Mouse (Mus musculus): ENCODE data around the gene Eaf1.
"Not testable (repeated sequence)": the region's sequence is repeated elsewhere in the genome, so short reads cannot be mapped to it uniquely, and the experiment has no call there.

The Eaf1 gene

DNA sequence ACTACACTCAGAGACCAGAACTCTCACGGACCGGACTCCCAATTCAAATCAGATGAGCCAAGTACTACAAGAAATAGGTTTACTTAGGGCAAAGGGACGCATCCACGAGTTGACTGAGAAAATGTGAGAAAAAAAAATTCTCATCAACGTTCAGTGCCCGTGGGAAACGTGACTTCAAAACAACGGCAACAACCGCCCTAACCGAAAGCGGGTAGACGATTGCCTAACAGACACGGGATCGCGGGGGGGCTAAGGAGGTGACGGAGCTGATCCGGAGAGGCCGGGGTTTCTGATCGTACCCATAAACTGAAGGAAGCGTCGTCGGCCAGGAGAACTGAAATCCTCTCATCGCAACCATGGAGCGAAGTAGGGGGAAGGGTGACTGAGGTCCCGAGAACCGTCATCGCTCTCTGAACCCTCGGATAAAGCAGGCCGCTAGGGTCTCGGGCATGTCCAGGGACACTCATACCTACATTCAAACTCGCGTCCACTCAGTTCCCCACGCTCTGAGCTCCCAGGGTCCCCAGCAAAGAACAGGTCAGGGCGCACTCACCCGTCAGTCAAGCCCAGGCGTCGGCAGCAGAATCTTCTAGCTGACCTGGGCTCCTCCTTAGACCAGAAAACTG, at the start of gene Eaf1:
Gene Eaf1 (plus strand): TSS at position 51 of the 626 bp plus-strand sequence.
- no peak for DNase-seq (ENCODE audit: low read depth, low spot score)

DNA sequence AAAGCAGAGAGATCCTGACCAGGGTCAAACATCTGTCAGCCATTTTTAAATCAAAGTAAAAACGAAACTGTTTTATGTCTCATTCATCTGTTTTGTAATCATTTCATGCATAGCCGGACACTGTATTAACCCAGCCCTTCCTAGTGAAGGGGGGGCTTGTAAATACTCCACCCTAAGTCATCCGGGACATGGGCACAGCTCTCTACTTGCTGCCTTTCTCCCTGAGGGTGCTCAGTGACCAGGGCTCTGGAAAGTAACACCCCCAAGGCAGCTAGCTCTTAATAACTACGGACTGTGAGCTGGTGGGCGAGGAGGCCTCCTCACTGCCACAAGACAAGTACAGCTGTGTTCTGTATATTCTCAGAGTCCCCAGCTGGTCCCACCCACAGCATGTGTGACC, 45.2 kb upstream of the Eaf1 start:
- no peak for DNase-seq (ENCODE audit: low read depth, low spot score)

DNA sequence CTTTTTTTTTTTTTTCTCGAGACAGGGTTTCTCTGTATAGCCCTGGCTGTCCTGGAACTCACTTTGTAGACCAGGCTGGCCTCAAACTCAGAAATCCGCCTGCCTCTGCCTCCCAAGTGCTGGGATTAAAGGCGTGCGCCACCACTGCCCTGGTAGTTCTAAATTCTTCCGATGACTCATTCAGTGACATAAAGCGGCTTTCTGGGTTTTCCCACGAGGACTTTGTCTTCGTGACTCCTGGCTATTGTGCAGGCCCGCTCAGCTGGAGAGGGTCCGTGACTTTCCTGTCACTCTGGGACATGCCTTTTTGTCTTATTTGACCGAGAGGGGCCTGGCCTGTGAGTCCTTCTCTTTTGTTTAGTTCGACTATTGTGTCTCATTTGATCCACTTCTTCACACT, 40.3 kb upstream of the Eaf1 start:
- not testable (repeated sequence) for DNase-seq (ENCODE audit: low read depth, low spot score)

DNA sequence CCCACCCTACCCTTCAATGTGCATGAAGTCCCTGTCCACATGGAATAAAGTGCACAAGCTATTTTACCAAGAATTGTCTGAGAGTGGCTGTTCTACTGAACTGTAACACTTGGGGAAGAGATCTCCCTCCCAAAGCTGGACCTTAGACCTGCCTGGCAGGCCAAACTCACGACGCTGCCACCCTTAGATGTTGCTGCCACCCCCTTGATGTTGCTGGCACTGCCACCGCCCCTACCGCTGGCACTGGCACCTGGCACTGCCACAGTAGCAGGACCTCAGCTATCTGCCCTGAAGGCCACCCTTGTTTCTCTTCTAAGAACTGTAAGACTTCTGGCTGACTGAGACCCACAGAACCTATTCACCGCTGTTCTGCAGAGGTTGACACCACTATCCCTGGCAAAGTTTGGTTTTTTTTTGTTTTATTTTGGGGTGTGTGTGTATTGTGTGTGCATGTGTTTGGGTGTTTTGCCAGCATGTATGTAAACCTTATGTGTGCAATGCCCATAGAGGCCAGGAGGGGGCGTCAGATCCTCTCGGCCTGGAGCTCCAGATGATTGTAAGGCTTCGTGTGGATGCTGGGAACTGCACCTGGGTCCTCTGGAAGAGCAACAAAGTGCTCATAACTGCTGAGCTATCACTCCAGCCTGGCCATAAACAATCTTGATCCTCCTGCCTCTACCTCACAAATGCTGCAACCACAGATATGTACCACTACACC, 39.2 kb upstream of the Eaf1 start:
- DNase-seq (ENCODE audit: low read depth, low spot score), result no peak

DNA sequence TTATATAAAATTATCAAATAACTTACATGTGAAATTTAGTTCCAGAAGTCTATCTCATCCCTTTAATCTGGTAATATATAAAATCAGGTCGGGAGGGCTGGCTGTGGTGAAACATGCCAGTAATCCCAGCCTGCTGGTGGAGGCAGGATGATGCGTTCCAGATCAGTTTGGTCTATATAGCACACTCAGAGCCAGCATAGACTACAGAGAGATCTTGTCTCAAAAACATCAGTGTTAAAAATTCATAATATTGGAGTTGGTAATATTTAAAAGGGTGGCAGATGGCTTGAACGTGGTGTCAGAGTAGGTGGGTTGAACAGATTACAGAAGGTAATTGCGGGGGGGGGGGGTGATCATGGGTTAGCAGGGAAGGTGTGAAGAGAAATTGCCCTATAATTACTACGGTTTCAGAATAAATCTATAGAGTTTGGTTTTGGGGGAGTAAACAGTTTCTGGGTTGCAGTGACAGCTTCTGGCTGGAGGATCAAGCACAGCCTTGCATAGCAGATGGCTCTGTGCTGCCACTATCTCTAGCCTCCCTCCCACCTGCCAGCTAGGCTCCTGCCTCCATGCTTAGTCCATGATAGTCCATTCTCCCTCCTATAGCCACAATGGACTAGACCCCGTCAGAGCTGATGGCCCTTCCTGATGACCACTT, 38.0 kb upstream of the Eaf1 start:
- DNase-seq (ENCODE audit: low read depth, low spot score), result no peak

DNA sequence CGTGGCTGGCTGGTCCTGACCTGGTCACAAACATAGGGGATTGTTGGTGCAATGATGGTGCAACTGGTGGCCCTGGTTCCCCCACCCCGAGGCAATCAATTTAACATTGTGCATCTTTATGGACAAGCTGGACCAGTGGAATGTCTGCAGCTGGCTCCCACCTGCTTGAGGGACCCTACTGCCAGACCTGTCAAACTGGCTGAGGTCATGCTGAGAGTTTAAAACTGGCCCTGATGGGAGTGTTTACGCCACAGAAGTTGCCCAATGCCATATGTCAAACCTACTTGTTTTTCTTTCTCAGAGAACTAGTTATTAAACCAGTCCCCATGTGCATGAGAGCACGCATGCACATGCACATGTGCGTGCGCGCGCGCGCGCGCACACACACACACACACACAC, 36.2 kb upstream of the Eaf1 start:
- DNase-seq (ENCODE audit: low read depth, low spot score), result no peak

DNA sequence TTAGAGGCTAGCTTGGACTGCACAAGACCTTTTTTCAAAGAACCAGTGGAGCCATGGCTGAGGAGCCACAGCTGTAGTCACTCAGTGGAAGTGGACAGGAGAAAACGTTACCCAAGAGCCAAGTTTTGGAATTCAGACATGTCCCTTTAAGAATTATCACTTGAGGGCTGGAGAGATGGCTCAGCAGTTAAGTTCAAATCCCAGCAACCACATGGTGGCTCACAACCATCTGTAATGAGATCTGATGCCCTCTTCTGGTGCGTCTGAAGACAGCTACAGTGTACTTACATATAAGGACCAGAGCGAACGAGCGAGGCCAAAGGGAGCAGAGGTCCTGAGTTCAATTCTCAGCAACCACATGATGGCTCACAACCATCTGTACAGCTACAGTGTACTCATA, 32.0 kb upstream of the Eaf1 start:
- not testable (repeated sequence) for DNase-seq (ENCODE audit: low read depth, low spot score)

DNA sequence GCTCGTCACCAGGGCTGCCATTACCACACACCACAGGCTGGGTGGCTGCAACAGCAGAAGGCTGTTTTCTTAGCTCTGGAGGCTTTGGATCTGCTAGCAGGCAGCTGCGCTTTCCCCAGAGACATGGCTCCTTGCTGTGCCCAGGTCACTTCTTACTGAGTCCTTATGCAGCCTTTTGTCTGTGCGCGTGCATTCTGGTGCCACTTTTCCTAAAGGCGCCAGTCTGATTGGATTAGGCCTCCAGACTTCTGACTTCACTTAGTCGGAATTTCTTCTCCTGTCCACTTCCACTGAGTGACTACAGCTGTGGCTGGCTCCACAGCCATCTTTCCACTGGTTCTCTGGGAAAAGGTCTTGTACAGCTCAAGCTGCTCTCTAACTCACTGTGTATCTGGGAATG, 31.3 kb upstream of the Eaf1 start:
- no peak for DNase-seq (ENCODE audit: low read depth, low spot score)

DNA sequence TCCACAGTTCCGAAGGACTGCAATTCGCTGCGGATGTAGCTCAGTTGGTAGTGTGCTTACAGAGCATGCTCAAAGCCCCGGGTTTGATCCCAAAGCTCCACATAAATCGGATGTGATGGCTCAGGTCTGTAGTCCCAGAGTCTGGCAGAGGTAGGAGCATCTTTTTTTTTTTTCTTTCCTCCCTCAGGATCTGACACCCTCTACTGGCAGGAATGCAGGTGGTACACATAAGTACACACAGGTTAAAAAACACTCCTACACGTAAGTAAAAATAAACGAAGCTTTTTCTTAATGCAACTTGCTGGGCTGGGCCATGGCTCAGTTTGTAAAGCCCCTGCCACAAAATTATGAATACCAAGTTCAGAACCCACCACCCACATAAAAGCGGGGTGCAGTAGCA, 30.0 kb upstream of the Eaf1 start:
- DNase-seq (ENCODE audit: low read depth, low spot score), result no peak

DNA sequence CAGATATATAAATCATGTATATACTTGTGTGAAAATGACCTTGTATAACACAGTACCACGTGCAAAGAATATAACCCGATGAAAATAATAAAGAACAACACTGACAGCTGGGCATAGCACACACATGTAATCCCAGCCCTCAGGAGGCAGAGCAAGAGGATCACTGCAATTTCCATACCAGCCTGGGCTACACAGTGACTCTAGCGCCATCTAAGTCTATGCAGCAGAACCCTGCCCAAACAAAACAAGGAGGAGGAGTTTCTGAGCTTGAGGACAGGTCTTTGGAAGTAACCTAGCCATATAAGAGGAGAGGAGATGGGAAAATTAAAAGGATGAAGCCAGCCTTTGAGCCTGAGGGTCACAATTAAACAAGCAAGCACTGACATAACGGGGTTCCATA, 24.5 kb upstream of the Eaf1 start:
- DNase-seq (ENCODE audit: low read depth, low spot score), result no peak

DNA sequence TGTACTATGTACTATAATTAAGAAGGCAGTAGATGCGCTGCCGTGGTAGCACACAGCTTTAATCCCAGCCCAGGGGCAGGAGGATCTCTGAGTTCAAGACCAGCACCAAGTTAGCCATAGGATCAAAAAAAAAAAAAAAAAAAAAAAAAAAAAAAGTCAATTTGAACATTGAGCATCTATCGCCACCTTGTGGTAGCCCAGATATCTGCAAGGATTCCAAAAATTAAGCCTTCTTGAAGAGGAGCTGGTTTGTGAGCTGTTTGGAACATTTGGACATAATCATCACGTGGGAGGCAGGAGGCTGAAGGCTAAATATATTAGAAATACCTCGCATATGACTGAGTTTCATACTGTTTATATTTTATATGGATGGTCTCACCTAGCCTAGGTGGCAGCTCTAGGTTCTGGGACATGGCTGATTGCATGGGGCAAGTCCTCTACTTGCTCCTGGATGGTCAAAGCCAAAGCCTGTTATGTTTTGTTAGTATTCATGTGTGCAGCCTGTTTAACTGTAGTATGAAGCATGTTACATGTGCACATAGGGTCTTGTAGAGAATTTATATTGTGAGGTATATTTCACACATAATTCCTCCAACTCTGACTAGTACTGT, 21.6 kb upstream of the Eaf1 start:
- DNase-seq (ENCODE audit: low read depth, low spot score), result peak; percentile 52

DNA sequence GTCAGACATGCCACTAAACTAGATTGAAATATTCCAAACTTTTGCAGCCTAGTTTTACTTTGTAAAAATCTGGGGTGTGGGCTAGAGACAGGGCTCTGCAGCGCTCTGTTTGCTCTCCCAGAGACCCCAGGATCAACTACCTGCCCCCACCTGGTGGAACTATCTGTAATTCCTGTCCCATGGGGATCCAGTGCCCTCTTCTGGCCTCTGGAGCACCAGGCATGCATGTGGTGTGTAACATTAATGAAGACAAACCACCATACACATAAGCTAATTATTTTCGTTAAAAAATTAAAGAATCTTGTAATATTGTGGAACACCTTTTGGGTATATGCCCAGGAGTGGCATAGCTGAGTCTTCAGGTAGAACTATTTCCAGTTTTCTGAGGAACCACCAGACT, 20.9 kb upstream of the Eaf1 start:
- no peak for DNase-seq (ENCODE audit: low read depth, low spot score)

DNA sequence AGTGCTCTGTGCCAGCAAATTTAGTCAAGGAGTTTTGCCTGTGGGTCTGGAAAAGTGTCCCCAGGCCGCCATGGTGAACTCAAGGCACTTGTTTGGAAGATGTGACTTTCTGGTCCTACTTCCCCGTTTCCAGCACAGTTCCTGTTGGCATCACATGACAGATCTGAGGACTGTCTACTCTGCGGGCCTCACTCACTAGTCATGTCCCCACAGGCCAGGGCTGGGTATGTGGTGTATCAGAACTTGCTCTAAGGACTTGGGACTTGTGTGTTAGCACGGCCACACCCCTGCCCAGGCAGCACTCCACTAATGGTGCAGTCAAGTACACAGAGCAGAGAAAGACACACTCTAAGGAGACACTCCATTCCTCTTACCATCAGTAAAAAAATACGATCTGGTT, 11.8 kb upstream of the Eaf1 start:
- DNase-seq (ENCODE audit: low read depth, low spot score), result no peak

DNA sequence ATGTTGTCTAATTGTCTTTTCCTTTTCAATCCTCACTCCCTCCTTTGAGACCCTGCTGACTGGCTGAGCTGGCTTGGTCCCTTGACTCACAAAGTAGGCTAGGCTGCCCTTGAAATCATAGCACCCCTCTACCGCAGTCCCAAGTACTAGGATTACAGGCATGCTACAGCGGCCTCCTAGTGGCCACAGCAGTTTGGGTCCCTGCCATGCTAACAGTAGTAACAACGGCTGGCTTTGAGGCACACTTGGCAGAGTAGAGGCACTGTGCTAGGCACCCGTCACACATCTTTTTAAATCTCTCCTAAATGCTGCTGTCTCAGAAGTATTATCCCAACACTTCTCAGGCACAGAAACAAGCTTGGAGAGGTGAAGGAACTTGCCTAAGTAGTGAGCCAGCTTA, 7.7 kb upstream of the Eaf1 start:
- no peak for DNase-seq (ENCODE audit: low read depth, low spot score)

DNA sequence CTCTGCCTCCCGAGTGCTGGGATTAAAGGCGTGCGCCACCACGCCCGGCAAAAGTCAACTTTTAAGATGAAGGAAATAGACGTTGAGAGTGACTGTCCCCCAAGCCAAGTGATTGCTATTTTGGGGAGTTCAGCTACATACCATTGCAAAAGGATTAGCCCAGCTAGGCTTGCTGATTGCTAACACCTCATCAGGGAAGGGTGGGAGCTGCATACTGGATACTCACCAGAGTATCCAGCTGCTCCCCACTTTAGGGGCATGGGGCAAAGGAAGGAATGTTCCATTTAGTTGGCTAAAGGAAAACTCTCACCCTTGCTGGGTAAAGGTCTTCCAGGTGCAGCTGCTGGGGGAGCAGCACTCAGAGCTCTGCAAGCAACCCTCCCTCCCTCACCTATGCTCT, 6.1 kb upstream of the Eaf1 start:
- DNase-seq (ENCODE audit: low read depth, low spot score), result no peak

DNA sequence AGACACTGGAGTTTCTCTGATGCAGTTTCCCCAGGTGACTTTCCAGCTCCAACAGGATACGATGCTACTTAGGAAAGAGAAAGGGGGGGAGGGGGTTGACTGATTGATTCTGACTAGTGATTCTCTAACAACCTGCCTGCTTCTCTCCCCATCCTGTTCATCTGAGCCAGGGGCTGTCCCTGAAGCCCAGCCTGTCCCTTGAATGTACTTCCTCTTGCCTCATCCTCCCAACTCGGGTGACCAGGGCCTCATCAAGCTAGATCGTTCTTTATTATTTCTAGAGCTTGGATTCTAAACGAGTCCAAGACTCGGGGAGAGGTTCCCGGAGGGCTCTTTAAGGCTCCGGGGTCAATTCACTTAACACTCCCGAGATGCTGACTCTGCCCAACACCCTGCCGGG, 298 bp upstream of the Eaf1 start:
- no peak for DNase-seq (ENCODE audit: low read depth, low spot score)

DNA sequence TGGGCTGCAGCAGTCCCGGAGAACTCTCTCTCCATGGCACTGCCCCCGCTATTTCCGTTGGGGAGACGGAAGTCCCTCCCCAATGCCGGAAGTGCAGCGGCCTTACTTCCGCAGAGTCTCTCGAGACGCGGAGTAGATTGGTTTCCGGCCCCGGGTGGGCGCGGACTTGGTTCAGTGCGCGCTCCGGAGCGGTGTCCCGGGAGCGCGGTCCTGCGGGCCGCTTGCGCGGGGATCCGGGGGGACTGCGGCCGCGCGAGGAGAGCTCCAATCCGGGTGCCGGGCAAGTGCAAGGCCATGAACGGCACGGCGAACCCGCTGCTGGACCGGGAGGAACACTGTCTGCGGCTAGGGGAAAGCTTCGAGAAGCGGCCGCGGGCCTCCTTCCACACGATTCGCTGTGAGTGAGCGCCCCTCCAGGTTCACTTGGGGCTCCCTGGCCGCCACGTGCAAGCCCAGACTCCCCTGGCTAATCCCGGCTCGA, 816 bp downstream of the Eaf1 start, which contains the start of gene Mettl6:
Gene Mettl6 (minus strand): TSS at position 66 of the 481 bp plus-strand sequence.
- peak; percentile 91 for DNase-seq (ENCODE audit: low read depth, low spot score)

DNA sequence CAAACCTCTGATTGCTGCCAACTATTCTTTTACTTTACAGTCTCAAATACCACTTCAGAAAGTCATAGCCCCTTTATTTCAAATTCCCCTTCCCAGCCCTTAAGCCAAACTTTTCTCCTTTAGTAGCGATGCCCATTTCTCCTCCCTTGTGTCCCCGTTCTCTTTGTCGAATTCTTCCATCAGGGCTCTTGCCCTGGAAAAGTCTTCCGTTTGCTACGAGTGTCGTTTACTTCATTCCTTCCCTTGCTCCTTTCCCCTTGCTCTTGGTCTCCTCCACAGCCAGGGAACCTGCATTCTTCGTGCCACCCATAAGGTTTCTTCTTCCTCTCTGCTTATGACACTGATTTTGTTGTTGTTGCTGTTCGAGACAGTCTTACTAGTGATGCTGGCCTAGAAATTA, 1.3 kb downstream of the Eaf1 start:
- no peak for DNase-seq (ENCODE audit: low read depth, low spot score)

DNA sequence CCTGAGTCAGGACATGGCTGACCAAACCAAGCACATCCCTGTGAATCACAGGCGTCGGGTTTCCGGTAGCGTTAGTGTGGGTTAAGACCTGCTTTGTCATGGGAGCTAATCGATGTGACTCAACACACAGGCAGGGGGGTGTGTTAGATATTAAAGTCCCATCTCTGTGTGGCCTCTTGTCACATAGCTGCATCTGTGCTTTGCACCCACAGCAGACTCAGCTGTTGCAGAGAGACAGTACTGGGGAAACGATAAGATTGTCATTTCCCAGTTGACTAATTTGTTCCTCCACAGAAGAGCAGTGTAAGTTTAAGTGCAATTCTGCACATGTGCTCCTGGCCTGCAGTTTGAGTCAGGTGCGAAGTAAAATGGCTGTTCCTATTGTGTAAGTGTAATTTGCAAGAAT, 2.0 kb downstream of the Eaf1 start:
- DNase-seq (ENCODE audit: low read depth, low spot score), result no peak

DNA sequence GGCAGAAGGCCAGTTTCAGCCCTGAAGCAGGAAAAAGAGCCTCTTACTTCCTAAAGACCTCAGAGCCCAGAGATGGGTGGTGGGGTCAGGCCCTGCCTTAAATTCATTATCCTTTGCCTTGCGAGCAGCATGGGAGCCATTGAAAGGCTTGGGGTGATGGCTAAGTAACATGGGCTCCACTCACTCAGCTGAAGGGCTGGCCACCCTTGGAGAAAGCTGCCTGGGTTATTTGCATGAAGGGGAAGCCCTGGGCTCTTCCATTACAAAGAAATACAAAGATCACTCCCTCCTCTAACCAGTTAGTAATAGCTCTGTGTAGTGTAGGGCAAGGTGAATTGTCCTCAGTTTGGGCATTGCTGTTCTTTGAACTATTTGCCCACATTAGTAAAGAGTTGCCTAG, 5.3 kb downstream of the Eaf1 start:
- no peak for DNase-seq (ENCODE audit: low read depth, low spot score)

DNA sequence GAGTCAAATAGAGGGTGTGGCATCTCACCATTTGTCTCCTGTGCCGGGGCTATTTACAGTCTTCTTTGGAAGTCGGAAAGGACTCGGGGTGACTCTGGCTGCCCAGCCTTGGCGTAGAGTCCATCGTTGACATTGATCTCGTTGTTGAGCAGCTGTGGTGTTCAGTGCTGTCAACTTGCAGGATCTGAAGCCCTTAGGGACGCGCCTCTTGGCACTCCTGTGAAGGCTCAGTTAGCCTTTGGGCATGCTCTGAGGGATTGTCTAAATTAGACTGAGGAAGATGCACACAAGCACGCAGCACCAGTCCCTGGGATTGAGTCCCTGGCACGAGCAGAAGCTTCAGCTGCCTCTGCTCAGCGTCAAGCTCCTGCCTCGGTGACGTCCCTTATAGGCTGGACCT, 9.2 kb downstream of the Eaf1 start:
- no peak for DNase-seq (ENCODE audit: low read depth, low spot score)

DNA sequence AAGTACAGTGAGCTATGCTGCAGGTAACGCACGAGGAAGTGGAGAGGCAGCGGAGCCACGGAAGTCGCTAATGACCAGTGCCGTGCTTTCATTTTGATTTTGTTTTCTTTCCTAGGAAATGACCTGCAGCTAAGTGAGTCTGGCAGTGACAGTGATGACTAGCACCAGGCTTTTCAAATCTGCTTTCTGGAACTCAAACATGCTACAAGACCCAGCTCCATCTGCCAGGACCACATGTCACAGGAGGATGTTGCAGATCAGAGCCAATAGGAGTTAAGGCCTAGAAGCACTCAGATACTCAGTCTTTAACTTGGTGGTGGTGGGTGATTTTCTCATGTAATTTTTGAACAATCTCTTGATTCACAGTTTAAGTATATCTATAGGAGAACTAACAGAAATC, 12.3 kb downstream of the Eaf1 start:
- DNase-seq (ENCODE audit: low read depth, low spot score), result no peak

DNA sequence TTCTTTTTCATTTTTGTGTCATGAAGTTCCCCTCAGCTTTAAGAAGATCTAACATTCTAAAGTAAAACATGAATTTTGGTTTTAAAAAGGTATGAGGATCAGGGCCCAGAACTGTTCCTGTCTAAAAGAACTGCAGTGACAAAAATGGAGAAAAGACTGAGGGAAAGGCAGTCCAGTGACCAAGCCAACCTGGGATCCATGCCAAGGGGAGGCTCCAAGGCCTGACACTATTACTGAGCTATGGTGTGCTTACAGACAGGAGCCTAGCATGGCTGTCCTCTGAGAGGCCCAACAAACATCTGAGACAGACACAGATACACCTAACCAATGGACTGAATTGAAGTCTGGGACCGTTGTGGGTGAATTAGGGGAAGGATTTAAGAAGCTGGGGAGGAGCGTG, 15.7 kb downstream of the Eaf1 start:
- DNase-seq (ENCODE audit: low read depth, low spot score), result no peak
